Mouse (Mus musculus) lung, adult 2 months (tissue): Measurements from ENCODE around the gene Ropn1l.

Source experiments
- CTCF ChIP-seq: fragments of 200-500 bp; IDR thresholded peaks from 2 replicates; pipeline ENCODE4 v1.5.1; 2011; ENCODE audit warnings: mild to moderate bottlenecking, low read length, control low read depth; ENCODE audit not compliant: insufficient read depth
- POLR2A ChIP-seq: fragments of 200-500 bp; IDR thresholded peaks from 2 replicates; pipeline ENCODE4 v1.6.1; 2011; ENCODE audit warnings: low read depth, mild to moderate bottlenecking, control low read depth, low read length, borderline replicate concordance; ENCODE audit errors: extremely low read depth

DNA sequence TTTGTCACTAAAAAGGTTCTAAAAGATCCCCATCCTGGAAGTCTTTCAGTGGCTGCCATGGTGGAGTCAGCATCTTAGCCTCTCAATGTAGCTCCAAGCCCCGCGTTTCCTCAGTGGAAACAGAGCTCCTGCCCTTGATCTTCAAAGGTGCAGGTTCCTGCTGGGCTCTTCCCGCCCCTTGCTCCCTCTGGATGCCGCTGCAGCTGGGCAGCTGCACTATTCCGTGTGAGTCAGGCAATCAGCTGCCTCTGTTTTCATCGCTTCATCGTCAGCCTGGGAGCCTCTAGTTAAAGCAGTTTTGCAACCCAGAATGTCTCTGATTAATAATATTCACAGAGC, 34.9 kb downstream of the Ropn1l start:
- TF ChIP-seq POLR2A: no peak
- TF ChIP-seq CTCF: no peak
